Mouse (Mus musculus) heart, postnatal 0 days (tissue): ENCODE results near the gene Prrxl1.

Source experiments
- CTCF ChIP-seq: IDR thresholded peaks from 2 replicates; pipeline ENCODE4 v1.5.1; 2016; ENCODE audit warnings: antibody characterized with exemption, control low read depth, low read depth
- EP300 ChIP-seq: IDR thresholded peaks from 2 replicates; pipeline ENCODE4 v1.6.1; 2016; ENCODE audit warnings: antibody characterized with exemption, low read depth

- peak; percentile 46 for TF ChIP-seq CTCF
- no peak for TF ChIP-seq EP300
These were observed 29.4 kb downstream of the Prrxl1 start for GRCm38 (mm10) chr14:32628584-32628983.
